Mouse (Mus musculus): ENCODE data around the gene Ank.
"Not testable (repeated sequence)": the region's sequence is repeated elsewhere in the genome, so short reads cannot be mapped to it uniquely, and the experiment has no call there.

Ank gene

DNA sequence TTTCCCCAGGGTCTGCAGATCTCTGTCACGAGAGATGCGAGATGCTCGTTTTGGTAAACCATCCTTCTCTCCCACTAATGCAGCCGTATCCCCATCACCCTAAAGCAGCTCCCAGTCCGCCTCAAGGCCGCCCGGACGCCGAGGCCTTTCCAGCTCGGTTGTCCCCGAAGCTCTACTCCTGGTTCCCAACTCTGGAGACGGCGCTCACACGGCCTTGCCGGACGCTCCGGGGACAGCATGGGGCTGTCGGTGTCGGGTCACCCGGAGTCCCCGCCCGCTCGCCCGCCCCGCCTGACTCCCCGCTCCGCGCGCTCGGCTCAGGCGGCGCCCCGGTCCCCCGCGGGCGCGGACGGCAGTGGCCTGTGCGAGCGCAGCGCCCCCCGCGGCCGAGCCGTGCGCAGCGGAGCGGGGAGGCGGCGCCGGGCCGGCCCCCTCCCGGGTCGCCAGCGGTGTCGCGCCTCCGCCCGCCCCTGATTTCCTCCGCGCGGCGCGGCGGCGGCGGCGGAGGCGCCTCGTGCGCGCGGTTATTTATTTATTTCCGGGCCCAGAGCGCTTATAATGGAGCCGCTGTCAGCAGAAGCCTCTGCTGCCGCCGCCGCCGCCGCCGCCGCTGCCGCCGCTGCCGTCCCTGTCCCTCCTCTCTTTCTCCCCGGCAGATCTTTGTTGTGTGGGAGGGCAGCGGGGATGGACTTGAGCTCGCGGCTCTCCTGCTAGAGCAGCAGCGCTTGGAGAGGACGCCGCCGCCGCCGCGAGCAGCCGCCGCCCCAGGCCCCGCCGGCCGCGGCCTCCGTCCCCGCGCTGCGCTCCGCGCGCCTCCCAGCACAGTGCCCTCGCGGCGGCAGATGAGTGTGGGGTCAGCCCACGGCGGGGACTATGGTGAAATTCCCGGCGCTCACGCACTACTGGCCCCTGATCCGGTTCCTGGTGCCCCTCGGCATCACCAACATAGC, at the start of gene Ank:
Ank (plus strand) TSS at position 547 of the 950 bp plus-strand sequence.
- peak; percentile 66 for DNase-seq (ENCODE audit: low spot score)

DNA sequence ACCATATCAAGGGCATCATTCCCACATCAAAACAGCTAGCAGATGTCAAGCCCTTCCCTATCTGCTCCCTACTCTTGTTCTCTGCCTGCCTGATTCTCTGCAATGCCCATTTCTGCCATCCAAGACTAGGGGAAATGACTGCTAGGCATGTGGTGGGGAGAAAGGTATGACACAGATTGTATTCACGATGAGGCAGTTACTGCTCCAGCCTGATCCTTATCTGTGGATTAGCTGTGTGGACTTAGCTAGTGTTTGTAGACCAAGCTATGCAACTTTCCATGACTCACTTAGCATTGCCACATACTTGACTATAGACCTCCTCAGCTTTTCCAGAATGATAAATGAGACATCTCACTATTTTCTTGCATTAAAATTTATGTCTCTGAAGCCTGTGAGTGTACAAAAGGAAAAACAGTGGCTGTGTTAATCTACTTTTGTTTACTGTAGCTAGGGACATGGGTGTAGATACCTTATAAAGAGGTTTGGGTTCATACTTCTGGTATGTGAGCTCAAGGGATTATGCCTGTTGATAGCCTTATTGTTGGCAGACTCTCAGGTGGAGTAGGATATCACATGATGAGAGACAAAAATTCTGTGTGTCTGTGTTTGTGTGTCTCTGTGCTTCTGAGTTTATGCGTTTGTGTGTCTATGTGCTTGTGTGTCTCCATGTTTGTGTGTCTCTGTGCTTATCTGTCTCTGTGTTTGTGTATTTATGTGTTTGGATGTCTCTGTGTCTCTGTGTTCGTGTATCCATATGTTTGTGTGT, 47.7 kb upstream of the Ank start:
- no peak for DNase-seq (ENCODE audit: low spot score)

DNA sequence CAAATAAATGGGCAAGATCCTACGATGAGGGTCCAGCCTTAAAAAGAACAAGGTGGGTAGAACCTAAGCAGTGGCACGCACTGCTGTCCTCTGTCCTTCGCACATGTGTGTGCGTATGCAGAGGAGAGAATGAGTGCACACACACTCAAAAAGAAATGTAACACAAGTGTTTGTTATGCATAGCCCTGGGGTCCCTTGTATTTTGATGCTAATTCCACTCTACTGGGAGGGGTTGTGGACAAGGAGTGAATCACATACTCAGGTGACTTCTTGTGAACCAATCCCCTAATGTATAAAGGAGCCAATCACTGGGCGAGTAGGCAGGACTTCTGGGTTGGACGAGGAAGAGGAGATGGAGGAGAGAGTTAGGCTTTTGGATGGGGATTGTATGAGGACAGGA, 44.9 kb upstream of the Ank start:
- DNase-seq (ENCODE audit: low spot score), result no peak

DNA sequence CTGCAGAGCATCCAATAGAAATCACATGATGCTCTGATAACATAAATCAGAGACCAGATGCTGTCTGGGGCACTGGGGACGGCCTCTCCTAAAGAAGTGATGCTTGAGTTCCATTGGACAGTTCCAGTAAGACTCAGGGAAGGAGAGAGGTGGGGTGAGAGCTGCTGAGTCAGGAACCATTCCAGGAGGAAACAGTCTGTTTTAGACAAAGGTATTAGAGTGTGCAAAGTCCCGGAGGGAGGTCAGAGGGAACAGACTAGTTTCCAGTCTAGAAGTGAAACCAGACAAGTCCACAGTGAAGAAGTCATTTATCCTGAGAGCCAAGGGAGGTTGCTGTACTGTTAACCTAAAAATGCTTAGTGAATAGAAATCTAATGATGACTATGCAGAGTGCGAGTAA, 38.9 kb upstream of the Ank start:
- DNase-seq (ENCODE audit: low spot score), result no peak

DNA sequence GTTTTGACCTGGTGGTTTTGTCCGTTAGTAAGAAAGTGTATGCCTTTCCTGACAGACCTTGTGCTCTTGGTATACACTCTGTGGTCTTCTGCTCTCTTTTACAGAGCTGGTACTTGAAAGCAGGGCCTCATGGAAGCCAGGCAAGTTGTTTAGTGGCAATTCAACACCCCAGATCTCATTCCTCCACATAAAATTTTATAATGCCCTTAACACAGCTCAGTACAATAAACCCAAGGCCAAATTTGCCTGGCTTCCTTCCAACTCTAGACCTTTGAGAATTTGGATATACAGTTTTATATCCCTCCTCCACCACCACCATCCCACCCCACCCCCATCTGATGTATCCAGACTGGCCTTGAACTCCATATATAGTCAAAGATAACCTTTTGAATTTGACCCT, 36.2 kb upstream of the Ank start:
- DNase-seq (ENCODE audit: low spot score), result no peak

DNA sequence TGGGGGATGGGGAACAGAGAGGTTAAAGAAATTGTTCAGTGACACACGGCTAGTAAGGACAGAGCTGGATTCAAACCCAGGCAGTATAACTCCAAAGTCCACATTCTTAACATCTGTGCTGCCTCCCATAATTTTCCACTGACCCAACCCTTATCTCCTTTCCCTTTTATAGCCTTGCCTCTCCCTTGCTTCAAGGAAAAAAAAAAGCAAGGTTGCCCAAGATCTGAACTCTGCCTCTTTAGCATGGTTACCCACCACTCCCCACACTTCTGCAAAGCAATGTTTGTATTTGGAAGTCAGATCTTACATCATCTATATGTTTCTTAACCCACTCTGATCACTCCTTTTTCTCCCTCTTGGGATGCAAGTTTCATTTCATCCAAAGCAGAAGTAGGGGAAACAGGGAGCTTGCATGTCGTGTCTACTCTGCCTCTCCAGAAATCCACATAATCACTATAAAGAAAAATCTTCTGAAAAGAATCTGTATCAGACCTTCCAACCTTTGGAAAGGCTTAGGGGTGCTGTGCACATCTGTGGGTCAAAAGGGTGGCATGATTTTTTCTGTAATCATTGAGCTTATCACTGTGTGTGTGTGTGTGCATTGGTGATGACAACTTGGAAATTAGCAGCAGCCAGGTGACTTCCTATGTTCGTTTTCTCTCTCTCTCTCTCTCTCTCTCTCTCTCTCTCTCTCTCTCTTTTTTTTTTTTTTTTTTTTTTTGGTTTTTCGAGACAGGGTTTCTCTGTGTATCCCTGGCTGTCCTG, 33.4 kb upstream of the Ank start:
- DNase-seq (ENCODE audit: low spot score), result no peak

DNA sequence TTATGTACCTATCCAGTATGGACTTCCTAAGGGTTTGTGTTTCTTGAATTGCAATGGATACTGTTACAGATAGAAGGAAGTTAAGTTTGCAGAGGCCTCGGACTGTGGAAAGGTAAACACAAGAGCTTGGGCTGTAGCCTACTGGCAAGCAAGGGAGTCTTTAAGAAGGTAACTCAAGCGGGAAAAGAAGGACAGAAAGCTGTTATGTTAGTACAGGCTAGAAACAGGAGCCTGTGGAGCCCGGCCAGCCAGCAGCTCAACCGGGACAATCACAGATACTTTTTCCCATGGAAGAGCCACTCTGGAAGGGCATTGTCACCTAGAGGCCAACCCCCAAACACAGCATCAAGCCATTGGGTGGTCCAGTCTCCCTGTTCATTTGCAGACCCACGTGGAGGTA, 31.1 kb upstream of the Ank start:
- no peak for DNase-seq (ENCODE audit: low spot score)

DNA sequence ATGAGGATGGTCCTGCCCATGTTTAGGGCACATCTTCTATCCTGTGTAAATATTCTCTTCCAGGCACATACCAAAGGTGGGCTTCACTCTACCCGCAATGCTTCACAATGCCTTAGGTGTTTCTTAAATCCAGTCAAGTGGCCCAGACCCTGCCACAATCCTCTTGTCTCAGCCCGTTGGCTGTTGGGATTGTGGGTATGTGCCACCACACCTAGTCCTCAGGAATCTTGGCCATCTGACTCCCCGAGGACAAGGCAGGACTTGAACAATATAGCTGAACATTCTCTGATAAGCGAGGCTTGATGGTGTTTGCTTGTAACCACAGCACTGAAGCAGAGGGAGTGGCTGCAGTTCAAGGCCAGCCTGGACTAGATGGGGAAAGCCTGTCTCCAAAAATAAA, 30.3 kb upstream of the Ank start:
- no peak for DNase-seq (ENCODE audit: low spot score)

DNA sequence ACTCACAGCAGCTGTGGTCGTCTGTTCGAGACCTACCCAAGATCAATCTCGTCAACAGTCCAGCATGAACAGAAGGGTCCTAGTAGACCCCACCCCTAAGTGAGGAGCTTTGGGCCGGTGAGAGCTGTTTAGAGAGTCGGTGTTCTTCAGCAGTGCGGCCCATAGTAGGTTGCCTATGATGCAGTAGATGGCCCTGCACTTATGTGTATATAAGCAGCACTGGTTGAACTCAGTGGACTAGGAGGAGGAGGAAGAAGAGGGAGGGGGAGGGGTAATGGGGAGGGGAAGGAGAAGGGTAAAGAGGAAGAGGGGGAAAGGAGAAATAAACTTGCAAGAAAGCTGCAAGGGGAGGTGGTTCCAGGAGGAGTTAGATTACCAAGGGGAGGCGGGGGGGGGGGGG, 25.4 kb upstream of the Ank start:
- DNase-seq (ENCODE audit: low spot score), result no peak

DNA sequence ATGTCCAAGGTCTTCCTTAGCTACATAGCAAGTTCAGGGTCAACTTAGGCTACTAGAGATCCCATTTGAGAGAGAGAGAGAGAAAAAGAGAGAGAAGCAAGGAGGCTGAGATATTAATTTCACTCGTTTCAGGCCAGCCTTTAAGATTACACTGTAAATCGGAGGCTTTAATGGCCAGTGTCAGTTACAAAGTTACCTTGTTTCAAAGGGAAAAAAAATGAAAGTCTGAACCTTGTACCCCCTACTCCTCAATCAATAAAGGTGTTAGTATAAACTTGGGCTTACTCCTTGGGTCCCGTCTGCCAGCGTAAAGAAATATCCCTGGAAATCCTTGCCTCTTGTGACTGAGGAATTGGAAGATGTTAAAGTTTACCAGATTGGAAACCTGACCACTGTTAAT, 24.9 kb upstream of the Ank start:
- DNase-seq (ENCODE audit: low spot score), result no peak

DNA sequence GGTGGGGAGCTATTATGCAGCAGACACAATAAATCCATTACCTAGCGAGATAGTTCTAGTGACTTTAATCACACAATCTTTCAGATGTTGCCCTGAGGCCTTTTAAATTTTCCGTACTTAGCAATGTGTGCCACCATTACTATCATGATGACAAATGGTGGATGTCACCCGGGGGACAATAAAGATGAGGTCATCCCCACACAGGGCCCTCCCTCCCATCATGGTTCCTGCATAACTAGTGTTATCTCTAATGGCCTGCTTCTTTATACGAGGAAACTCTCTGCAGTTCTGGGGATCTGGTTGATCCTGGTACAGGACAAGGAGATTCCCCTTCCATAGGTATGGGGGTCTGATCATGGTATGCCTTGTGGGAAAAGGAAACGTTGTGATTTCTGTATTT, 24.5 kb upstream of the Ank start:
- DNase-seq (ENCODE audit: low spot score), result no peak

DNA sequence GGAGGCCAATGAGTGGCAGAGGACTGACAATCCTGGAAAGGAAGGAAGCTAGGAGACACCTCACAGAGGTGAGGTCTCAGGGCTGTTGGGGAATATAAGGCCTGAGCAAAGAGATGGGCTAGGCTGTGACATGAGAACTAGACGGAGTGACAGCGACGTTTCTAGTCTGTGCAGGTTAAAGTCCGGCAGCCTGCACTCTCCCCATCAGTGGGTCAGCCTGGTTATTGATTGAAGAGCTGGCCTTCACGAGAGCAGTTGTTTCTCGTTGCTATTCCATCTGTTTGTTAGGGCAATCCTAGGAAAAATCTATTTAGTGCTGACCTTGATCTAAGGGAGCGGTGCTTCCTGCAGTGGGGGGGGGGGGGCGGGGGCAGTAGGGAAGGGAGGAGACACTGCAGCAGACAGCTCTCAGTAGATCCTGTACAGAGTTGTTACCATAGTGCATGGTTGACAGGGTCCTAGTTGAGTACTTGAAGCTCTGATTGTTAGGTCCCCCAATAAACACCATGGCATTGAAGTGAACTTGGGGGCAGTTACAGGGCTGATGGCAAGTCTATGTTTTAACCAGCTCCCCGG, 21.6 kb upstream of the Ank start:
- DNase-seq (ENCODE audit: low spot score), result no peak

DNA sequence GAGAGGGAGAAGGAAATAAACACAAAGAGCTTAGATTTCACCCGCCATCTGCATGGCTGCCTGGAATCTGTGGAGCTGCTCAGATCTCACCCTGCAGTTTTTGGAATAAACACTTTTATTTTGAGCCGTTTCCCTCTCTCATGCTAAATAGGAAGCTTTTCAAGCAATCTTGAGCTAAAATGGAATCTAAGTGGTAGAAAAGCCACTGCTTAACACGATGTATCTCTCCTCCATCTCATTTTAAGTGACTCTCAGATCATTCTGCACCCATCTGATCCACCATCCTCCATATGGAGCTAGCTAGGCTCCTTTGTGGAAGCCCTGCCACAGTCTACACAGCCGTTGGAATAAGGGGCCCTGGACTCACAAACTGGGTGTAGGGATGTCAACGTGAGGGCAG, 15.8 kb upstream of the Ank start:
- no peak for DNase-seq (ENCODE audit: low spot score)

DNA sequence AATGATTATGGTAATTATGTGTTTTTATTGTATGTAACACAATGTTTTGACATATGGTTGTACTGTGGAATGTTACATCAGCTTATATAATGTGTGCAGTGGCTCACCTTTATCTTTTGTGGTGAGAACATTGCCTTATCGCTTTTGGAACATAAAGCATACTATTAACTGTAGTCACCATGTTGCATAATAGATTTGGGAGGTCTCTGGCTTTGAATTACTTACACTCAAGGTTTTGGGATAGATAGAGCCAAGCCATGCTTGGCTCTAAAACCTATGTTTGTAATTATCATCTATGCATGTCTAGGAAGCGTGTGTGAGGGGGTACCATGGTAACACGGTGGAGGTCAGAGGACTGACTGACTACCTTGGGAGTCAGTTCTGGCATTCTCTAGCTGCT, 14.7 kb upstream of the Ank start:
- no peak for DNase-seq (ENCODE audit: low spot score)

DNA sequence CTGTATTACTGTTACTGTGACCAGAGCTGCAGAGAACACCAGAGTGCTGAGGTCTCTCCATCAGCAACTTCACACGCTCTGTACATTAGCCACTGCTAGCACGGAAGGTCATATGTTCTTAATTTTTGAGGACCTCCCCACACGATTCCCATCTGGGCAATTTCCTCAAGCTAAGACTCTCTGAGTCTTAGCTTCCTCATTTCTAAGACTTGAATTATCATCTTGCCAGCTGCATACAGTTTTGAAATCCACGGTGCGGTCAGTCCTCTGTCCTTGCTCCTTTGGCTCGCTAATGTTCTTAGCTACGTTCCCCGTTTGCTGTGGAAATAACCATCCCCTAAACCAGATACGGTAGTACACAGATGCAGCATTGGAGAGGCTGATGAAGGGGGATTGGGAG, 14.0 kb upstream of the Ank start:
- DNase-seq (ENCODE audit: low spot score), result no peak

DNA sequence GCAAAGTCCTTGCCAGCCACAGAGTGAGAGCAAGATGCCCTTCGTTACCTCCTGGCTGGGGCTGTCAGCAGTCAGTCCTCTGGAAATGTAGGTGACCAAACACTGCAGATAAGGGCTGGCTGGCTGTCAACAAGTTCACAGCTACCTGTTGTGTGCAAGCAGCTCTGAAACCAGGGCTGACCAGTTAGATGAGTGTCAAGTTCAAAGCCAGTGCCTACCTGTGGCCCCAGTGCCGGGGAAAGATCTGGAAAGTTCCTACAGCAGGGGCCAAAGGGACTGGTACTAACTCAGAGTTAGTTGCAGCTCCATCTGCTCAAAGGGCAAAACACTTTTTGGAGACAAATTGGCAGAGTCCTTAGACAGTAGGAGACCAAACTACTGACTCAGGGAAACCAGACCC, 9.5 kb upstream of the Ank start:
- no peak for DNase-seq (ENCODE audit: low spot score)

DNA sequence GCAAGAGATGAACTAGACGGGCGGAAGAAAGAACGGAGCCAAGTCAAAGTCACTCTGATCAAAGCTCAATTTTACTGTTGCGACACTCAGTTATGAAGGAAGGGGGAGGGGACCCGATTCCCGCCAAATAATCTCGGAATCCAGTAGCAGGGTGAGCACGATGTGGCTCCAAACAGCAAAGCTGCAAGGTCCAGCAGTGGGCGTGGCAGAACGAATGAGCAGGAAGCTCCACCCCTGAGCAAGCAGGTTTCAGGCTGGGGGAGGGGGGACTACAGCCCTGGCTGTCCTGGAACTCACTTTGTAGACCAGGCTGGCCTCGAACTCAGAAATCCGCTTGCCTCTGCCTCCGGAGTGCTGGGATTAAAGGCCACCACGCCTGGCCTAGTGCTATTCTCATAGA, 6.7 kb upstream of the Ank start:
- DNase-seq (ENCODE audit: low spot score), result not testable (repeated sequence)

DNA sequence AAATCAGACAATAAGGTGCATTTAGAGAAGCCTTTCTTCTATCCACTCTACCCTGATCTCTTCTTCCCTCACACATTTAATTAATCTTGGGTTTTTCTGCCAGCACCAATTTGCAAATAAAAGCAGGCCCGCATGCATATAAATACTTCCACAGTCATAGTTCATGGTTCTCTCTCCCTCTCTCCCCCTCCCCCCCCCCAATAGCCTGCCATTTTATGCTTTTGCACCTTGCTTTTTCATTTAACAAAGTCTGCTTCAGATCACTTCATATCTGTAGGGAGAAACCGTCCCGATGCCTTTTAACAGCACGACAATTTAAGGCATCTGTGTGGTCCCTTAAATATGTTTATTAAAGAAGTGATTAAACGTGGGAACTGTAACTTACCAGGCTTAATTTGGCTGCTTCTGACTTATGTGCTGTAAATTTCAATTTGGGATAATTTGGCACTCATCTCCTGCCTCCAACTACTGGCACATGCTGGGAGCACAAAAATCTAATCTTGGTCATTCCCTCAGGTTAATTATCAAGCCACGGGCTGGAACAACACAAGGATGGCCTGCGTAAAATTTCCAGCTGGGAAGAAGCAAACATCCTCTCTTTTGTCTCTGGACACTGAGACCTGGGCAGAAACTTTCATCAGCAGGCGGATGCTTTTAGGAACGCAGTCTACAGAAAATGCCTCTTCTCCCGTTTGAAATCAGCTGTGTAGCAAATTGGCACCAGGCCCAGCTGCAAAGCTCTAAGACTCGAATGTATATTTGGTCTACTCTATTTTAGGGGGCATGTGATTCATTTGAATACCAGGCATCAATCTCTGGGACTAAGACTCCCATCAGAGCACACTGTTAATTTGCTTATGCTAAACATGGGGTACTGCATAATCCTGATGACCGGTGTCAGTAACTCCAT, 4.9 kb upstream of the Ank start:
- no peak for DNase-seq (ENCODE audit: low spot score)

DNA sequence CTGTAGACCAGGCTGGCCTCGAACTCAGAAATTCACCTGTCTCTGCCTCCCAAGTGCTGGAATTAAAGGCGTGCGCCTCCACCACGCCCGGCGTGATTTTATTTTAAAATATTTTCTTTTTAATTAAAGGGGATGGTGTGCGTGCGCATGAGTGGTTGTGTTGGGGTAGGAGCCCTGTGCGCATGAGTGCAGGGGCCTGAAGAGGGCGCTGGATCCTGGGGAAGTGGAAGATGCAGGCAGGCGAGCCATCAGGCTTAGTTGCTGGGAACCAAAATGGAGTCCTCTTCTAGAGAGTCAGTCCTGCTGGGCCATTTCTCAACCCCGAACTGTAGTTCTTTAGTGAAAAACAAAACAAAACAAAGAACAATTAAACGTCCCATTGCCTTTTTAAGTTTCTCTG, 2.6 kb upstream of the Ank start:
- DNase-seq (ENCODE audit: low spot score), result no peak

DNA sequence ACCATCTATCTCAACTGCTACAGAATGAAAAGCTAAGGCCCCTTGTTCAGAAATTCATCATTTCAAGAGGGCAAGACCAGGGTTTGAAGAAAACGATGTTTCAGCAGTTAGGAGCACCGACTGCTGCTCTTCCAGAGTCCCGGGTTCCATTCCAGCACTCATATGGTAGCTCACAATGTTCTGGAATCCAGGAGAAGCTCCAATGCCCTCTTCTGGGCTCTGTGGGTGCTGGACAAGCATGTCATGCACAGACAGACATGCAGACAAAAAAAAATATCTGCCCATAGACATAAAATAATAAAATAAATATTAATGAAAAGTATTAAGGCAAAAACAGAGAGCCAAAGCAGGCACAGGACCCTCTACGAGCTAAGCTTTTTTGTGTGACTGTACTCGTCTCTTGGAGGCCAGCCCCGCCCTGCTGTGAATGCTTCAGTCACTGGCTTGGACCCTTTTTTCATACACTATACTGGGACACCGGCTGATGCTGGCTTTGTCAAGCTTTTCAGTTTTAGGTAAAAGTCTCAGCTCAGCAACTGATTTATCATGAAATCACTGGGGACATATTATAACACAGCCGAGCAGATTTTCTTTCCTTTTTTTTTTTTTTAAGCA, 979 bp upstream of the Ank start:
- no peak for DNase-seq (ENCODE audit: low spot score)

DNA sequence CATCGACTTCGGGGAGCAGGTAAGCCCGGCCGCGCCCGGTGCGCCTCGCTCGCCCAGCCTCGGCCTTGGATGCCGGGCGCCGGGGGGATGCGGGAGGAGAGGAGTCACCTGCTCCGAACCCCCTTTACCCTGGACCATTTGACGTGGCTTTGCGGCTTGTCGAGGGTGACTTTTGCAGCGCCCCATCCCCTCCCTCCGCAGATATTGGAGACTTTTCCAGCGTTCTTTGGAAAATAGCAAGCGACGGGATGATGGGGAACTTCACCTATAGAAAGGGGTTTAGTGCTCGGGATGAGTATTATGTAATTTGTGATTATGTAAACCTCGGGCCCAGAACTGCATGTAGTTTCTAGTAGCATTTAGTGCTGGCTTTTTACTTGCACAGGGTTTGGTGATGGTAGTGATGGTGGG, 609 bp downstream of the Ank start:
- DNase-seq (ENCODE audit: low spot score), result no peak
